Mouse (Mus musculus) CH12F3 (cell line): ENCODE data around the gene Tmem120b.

Experiments used
- in situ Hi-C: fragments of 300-500 bp; cut with MboI; formaldehyde crosslinking; loops from 2 replicates; pipeline ENCODE4 v1.14.3; 2020; ENCODE audit warnings: low sequenced_read_pairs

The Tmem120b gene

DNA sequence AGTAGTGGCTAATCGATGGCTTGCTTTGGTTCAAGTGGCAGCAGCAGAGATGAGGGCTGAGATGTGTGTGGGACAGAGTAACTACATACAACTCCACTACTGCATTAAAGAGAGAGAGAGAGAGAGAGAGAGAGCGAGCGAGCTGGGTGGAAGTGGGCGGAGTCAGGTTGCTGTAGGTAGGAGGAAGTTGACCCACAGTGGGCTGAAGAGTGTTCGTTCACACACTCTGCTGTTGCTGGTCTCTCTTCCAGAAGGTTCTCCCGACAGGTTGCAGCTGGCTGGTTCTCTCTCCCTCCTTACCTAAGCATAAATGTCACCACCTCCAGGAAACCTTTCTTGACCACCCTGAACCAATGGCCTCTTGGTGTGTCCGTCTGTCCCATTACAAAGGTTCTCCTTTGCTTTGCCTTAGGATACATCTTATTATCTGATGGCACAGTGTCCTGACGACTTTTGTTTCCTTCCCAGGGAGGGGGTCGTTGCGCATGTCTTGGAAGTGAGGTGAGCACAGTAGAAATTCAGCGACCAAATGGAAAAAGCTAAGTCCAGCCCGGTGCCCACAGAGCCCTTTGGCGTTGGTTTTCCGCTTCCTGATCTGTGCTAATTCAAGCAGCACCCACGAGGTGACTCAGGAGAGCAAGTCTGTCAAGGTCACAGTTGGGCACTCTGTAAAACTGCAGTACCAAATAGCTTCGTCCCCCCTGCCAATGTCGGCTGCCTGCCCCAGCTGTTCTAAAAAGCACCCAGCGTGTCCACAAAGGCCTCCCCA lies 57.6 kb downstream of the Tmem120b start:
- in situ Hi-C loops: no loop called here

DNA sequence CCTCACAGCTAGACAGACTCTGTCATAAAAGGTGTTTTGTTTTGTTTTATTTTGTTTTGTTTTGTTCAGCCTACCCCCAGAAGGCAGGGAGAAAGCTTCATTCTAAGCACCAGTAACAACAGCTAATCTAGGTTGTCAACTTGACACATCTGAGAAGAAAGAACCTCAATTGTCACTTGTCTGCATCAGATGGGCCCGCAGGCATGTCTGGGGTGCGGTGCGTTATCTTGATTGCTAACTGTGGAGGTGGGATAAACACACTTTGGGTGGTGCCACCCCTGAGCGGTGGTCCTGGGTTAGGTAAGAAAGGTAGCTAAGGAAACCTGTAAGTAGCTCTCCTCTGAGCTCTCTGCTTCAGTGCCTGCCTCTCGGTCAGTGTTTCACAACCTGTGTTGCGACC lies 58.8 kb downstream of the Tmem120b start:
- in situ Hi-C loops: no loop called here

GRCm38 (mm10) chr5:123128426-123129169 lies 60.4 kb downstream of the Tmem120b start:
- in situ Hi-C loops: no loop called here

- in situ Hi-C loops: no loop called here
These were observed 61.0 kb downstream of the Tmem120b start for GRCm38 (mm10) chr5:123129170-123129757.

DNA sequence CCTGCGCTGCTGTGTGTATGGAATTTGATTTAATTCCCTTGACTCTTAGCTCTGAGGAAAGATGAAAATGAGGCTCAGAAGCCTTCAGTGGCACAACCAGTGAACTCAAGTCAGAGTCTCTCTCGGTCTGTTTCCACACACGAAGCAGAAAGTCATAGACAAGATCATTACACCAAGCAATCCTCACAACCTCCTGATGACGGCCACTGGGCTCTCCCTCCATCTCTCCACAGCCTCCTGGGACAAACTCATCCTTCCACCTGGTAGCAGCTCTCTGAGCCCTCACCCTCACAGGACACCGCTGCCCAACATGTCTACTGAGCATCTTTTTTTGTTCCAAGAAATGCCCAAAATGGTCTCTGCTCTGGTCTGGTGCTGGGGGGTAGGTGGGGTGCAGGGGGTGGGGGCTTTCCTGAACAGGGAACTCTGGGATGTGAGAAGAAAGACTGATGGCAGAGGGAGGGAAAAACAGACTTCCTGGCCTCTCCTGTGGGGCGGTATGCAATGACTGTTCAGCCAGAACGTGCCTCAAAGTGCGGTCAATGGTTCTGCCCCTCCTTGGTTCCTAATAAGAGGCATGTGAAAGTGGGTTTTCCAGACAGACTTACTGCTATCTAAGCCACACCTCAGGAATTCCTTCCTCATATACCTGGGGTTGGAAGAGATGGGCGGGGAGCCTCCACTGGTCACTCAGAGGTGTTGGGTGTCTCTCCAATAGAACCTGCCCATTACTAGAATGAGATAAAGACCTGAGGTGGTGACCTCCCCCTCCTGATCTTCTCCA lies 62.0 kb downstream of the Tmem120b start:
- in situ Hi-C loops: no loop called here

GRCm38 (mm10) chr5:123130814-123131148 lies 62.6 kb downstream of the Tmem120b start:
- in situ Hi-C loops: no loop called here

GRCm38 (mm10) chr5:123132308-123133071 lies 64.3 kb downstream of the Tmem120b start, which contains the start of gene Rhof:
Gene Rhof (minus strand): TSS chr5:123132692.
- in situ Hi-C loops: no loop called here

DNA sequence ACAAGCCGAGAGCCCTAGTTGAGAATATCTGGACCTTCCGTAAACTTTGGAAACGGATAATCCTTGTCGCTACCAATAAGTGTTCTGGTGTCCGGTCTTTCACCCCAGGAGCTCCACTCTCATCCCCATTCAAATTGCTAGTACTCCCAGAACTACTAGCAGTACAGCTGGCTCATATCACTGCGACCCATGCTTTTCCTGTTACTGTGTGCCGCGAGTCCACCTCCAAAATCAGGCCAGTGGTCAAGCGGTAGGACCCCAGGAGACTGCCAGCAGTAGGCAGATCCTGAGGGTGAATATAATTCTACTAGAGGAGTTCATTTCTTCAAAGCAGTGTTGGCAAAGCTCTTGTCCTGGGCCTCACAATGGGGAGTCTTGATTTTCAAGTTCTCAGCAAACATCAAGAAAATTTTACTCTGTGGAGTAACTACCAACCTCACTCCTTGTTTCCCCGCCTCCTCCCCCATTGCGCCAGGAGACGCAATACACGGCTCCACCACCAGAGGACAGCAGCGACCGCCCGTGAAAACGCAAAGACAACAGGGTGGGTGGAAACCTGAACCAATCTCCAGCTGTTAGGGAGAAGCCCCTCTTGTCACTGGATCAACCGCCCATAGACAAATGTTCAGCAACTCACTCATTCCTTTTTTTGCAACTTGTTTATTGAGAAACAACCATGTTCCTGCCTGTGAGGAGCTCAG lies 65.0 kb downstream of the Tmem120b start:
- in situ Hi-C loops: no loop called here

DNA sequence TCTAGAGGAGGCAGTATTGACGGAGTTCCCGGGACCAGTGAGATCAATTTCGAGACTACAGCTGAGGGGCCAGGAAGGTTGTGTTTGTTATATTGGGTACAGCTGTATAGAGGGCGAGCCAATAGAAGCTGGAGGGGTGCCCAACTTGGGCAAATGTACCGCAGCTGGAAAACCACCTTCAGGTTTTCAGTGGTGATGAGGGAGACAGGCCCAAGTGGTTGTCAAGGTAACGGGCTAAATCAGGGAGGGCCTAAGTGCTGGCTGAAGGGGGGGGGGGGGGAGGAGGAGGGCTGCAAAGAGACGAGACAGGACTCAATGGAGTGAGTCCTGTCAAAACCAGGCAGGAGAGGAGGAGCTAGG lies 65.5 kb downstream of the Tmem120b start:
- in situ Hi-C loops: no loop called here

DNA sequence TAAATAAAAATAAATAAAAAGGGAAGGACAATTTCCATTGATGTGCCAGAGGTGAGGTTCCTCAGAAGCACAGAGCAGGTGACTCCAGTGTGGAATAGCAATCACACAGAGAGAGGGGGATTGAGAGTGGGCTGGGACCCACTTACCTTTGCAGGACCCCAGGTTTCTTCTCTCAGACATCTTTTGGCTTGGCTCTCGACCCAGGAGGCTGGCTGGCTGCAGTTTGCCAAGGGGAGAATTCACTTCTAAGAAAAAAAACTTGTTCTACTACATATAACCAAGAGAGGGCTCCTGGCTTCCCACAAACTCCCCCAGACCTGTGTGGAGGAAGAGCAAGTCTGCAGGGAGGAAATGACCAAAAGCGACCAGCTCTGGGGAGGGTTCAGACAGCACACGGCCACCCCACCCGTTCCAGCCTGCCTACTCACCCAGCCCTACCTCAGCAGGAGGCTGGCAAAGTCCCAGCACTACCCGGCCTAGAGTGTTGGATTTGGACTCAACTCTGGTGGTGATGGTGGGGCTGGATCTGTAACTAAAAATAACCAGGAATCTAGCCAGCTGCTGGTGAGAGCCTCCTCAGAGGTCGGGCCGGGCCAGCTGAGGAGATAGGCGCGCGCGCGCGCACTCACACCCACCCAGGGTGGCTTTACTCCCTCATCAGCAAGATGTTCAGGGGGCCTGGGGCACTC lies 66.1 kb downstream of the Tmem120b start:
- in situ Hi-C loops: no loop called here

- in situ Hi-C loops: no loop called here
These were observed 66.7 kb downstream of the Tmem120b start for GRCm38 (mm10) chr5:123134875-123135382.

- in situ Hi-C loops: no loop called here
These were observed 67.5 kb downstream of the Tmem120b start for GRCm38 (mm10) chr5:123135471-123136360.

GRCm38 (mm10) chr5:123136361-123137043 lies 68.3 kb downstream of the Tmem120b start:
- in situ Hi-C loops: no loop called here

GRCm38 (mm10) chr5:123137044-123137909 lies 69.1 kb downstream of the Tmem120b start:
- in situ Hi-C loops: no loop called here

GRCm38 (mm10) chr5:123137910-123138229 lies 69.7 kb downstream of the Tmem120b start:
- in situ Hi-C loops: no loop called here

DNA sequence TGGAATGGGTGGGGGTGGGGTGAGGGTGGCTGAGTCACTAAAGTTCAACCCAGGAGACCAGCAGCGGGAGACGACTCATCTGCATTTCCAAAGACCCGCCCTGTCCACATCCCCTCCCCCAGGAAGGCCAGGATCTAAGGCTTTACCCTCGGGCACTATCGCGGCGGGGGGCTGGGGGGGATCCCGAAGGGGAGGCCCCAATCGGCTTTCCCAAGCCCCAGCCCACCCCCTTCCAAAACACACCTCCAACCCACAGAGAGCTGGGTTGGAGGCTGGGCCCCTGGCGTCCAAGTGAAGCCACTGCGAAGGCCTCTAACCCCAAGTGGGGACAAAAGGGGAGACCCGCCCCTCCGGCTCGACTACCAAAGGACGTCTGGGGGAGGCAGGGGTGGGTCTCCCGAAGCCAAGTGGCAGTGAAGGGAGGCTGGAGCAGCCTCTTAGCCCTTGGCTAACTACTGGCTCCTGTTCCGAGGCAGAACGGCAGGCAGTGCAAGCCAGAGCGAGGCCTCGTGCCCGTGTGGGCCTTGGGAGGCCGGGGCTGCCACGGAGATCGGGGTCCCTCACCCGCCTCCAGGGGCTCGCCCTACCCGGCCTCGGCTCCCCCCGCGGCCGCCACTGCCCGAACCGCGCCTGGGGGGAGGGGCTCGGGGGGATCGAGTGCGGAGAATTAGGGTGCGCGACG lies 70.2 kb downstream of the Tmem120b start:
- in situ Hi-C loops: no loop called here
